Mouse (Mus musculus): ENCODE results near the gene Mrpl33.

DNA sequence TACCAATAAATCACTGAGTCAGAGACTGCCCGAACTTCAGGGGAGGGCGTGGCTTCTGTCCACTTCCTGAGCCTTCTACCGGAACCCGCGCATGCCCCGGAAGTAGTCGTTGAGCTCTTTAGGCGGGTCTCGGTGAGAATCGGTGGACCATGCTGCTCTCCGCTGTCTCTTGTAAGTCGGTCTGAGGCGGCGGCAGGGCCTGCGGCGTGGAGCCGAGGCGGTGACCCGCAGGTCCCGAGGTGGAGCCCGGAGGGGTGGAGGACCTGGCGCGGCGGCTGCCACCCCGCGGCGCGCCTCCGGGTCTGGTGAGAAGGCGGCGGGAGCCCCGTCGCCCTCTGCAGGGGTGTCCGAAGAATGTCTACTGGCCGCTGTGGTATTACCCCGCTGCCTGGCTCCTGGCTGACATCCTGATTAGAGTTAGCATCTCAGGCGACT is 17.1 kb downstream of the Mrpl33 start:
- TF ChIP-seq POLR2A (IDR thresholded peaks at IDR 0.05; ENCODE audit: low read depth, low read length) (peak; percentile 59), CTCF (IDR thresholded peaks at IDR 0.05; ENCODE audit: extremely low read depth, insufficient read length, insufficient replicate concordance, low read depth, low read length) (peak; percentile 59)
